Mouse (Mus musculus) C2C12 (cell line): ENCODE measurements around the gene Ski. TPM values are rescaled to one million over a fixed set of nuclear protein-coding genes. Genes with fewer than 3 reads are reported as not detected.

Experiments
- H3K27me3 ChIP-seq: one replicate; pipeline ENCODE4 v1.6.1; 2011; ENCODE audit not compliant: control insufficient read depth, insufficient read depth, insufficient read length
- H3K36me3 ChIP-seq: one replicate; pipeline ENCODE4 v1.6.1; 2011; ENCODE audit not compliant: control insufficient read depth, insufficient read depth
- H3K4me3 ChIP-seq: one replicate; pipeline ENCODE4 v1.5.1; 2011; ENCODE audit warnings: mild to moderate bottlenecking, control low read depth; ENCODE audit not compliant: poor library complexity, insufficient read depth, severe bottlenecking
- H3K79me2 ChIP-seq: one replicate; pipeline ENCODE4 v1.6.1; 2011; ENCODE audit not compliant: control insufficient read depth, insufficient read depth
- H3K79me3 ChIP-seq: one replicate; pipeline ENCODE4 v1.6.1; 2011; ENCODE audit warnings: low read depth, control low read depth
- H3ac ChIP-seq: one replicate; pipeline ENCODE3; 2011; ENCODE audit warnings: low read depth; ENCODE audit not compliant: control insufficient read depth, insufficient read length
- CEBPB ChIP-seq: IDR thresholded peaks from one replicate; pipeline ENCODE4 v1.6.1; 2011; ENCODE audit warnings: low read depth, mild to moderate bottlenecking, control low read depth, moderate library complexity
- CTCF ChIP-seq: IDR thresholded peaks from one replicate; pipeline ENCODE4 v1.5.1; 2011; ENCODE audit not compliant: control insufficient read depth, insufficient read depth, insufficient read length
- FOSL1 ChIP-seq: IDR thresholded peaks from one replicate; pipeline ENCODE4 v1.8.0; 2011; ENCODE audit warnings: mild to moderate bottlenecking, low read length; ENCODE audit not compliant: poor library complexity, insufficient read depth, severe bottlenecking
- MAX ChIP-seq: IDR thresholded peaks from one replicate; pipeline ENCODE4 v1.6.1; 2011; ENCODE audit warnings: mild to moderate bottlenecking, control low read depth
- MYOD1 ChIP-seq: IDR thresholded peaks from one replicate; pipeline ENCODE4 v1.6.1; 2011; ENCODE audit warnings: low read depth; ENCODE audit not compliant: control insufficient read depth, insufficient read length
- MYOG ChIP-seq: IDR thresholded peaks from one replicate; pipeline ENCODE4 v1.6.1; 2011; ENCODE audit not compliant: control insufficient read depth, insufficient read length; ENCODE audit errors: extremely low read depth
- USF1 ChIP-seq: IDR thresholded peaks from one replicate; pipeline ENCODE4 v1.6.1; 2011; ENCODE audit warnings: low read depth, mild to moderate bottlenecking, control low read depth, moderate library complexity
- polyA plus RNA-seq: library from polyadenylated mRNA; unstranded; fragments of >200 nt; fragmentation: generic; extraction: Trizol; gene quantifications from one replicate; pipeline ENCODE4 v1.2.1, GENCODE M21; 2012; ENCODE audit warnings: missing spikeins

Gene Ski
- polyA plus RNA-seq, 1 experiment = 45.2 TPM

- Histone ChIP-seq H3K36me3 (peaks cover 23% of the 10 kb centered on the region), H3K27me3 (no peaks in the 10 kb centered on the region), H3K79me2 (peaks cover 100% of the 10 kb centered on the region), H3K4me3 (no peak overlapping the region), H3K79me3 (peaks cover 78% of the 10 kb centered on the region), H3ac (no peak overlapping the region)
- TF ChIP-seq USF1 (no peak), FOSL1 (no peak), MYOD1 (peak; percentile 90)
Observed at GRCm38 (mm10) chr4:155163320-155163651, 59.1 kb downstream of the Ski start.

GRCm38 (mm10) chr4:155162433-155163319, 59.7 kb downstream of the Ski start:
- Histone ChIP-seq H3K79me3 (peaks cover 72% of the 10 kb centered on the region), H3ac (peak overlapping the region; percentile 14), H3K4me3 (no peak overlapping the region), H3K27me3 (no peaks in the 10 kb centered on the region), H3K79me2 (peaks cover 94% of the 10 kb centered on the region), H3K36me3 (peaks cover 30% of the 10 kb centered on the region)
- TF ChIP-seq MAX (no peak), MYOD1 (peak; percentile 68)

GRCm38 (mm10) chr4:155158543-155158917, 63.9 kb downstream of the Ski start:
- Histone ChIP-seq H3K79me3 (peaks cover 38% of the 10 kb centered on the region), H3K27me3 (no peaks in the 10 kb centered on the region), H3K79me2 (peaks cover 61% of the 10 kb centered on the region), H3K4me3 (no peak overlapping the region), H3ac (no peak overlapping the region), H3K36me3 (peaks cover 56% of the 10 kb centered on the region)
- TF ChIP-seq MAX (no peak), USF1 (no peak), CEBPB (no peak), FOSL1 (no peak)

- H3K4me3 ChIP-seq = no peak overlapping the region
- H3ac ChIP-seq = no peak overlapping the region
- peaks cover 58% of the 10 kb centered on the region for H3K36me3 ChIP-seq
- TF ChIP-seq MAX (no peak), CEBPB (no peak), MYOD1 (no peak), FOSL1 (no peak), MYOG (no peak), CTCF (no peak), USF1 (no peak)
- peaks cover 56% of the 10 kb centered on the region for H3K79me2 ChIP-seq
- H3K79me3 ChIP-seq = peaks cover 35% of the 10 kb centered on the region
- H3K27me3 ChIP-seq = no peaks in the 10 kb centered on the region
Observed at GRCm38 (mm10) chr4:155157871-155158542, 64.4 kb downstream of the Ski start.

GRCm38 (mm10) chr4:155156734-155157133, 65.7 kb downstream of the Ski start:
- H3K27me3 ChIP-seq = no peaks in the 10 kb centered on the region
- H3K79me3 ChIP-seq = peaks cover 24% of the 10 kb centered on the region
- H3ac ChIP-seq = no peak overlapping the region
- TF ChIP-seq CEBPB = no peak
- TF ChIP-seq CTCF = no peak
- no peak for TF ChIP-seq MAX
- TF ChIP-seq USF1 = no peak
- no peak overlapping the region for H3K4me3 ChIP-seq
- H3K36me3 ChIP-seq = peaks cover 58% of the 10 kb centered on the region
- peaks cover 54% of the 10 kb centered on the region for H3K79me2 ChIP-seq

GRCm38 (mm10) chr4:155154986-155155385, 67.4 kb downstream of the Ski start:
- no peaks in the 10 kb centered on the region for H3K27me3 ChIP-seq
- H3ac ChIP-seq = no peak overlapping the region
- H3K79me3 ChIP-seq = peaks cover 6% of the 10 kb centered on the region
- no peak overlapping the region for H3K4me3 ChIP-seq
- H3K79me2 ChIP-seq = peaks cover 37% of the 10 kb centered on the region
- H3K36me3 ChIP-seq = peaks cover 57% of the 10 kb centered on the region
- TF ChIP-seq CTCF (no peak), MYOG (no peak), MAX (peak; percentile 62), MYOD1 (no peak)
